Mouse (Mus musculus) heart, postnatal 4 days (tissue): ENCODE measurements around the gene Gnb4. TPM values are rescaled to one million over a fixed set of nuclear protein-coding genes. Genes with fewer than 3 reads are reported as not detected.

Experiments
- DNase-seq: peaks from one replicate; pipeline ENCODE4 v3.0.0; 2021
- total RNA-seq, 2 experiments: library from RNA; stranded (reverse); gene quantifications; 2 replicates each; pipeline ENCODE4 v1.2.3; 2021

Gnb4 gene
- total RNA-seq, 2 experiments from 2014 or later, result 34.7 to 37.2 TPM

DNA sequence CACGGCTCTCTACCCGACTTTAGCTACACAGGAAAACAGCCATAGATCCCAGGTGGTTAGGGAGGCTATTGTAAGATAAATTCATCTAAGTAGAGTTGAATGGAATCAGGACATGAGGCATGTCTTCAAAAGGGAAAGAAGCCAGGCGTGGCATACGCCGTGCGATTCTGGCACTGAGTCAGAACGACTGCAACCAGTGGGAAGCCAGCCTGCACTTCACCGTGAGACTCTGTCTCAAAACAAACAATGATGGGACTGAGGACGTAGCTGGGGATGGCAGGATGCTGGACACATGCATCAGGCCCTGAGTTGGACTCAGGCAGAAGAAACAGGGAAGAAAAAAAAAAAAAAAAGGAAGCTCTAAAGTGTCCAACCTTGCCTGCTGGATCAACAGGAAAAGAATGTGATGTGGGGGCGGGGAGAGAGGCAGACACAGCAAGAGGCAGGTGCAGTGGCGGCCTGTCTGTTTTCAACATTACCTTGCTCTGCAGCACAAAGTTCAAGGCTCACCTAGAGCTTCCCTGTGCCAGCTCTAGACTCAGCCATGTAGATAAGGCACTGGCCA, 4.7 kb downstream of the Gnb4 start:
- no peak for DNase-seq

DNA sequence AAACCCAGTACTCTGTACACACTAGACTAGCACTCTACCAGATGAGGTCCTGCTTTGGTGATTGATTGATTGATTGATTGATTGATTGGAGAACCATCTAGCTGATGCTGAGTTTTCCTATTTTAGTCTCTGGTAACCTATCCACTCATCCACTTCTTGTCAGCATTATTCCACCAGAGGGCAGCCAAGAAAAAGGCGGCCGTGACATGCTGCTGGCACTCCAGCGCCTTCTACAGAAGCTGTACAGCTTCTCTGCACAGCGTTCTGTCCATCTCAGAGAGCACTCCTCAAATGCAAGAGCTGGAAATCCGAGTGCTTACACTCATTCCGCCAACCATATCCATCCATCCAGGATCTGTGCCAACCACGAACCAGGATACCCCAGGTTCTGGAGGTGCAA, 5.8 kb downstream of the Gnb4 start:
- peak; percentile 78 for DNase-seq

DNA sequence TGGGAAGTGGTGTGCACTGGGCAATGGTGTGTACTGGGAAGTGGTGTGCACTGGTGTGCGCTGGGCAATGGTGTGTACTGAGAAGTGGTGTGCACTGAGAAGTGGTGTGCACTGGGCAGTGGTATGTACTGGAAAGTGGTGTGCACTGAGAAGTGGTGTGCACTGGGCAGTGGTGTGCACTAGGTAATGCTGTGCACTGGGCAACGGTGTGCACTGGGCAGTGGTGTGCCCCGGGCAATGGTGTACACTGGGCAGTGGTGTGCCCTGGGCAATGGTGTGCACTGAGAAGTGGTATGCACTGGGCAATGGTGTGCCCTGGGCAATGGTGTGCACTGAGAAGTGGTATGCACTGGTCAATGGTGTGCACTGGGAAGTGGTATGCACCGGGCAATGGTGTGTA, 7.2 kb downstream of the Gnb4 start:
- no peak for DNase-seq

DNA sequence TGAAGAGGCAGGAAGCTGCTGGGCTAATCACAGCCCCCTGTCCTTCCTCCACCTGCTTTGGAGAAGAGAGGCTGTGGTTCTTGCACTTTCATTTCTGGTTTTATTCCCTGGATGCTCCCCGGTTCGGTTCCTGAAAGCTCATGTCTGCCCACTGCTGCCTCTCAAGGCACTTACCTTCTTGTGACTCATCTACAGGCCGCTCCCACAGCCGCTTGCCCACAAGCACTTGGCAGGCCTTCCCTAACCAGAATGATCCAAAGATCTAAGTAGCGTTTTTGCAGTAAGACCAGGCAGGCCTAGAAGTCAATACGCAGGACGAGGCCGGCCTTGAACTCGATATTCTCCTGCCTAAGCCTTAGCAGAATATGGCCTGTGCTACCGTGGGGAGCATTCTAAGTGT, 15.3 kb downstream of the Gnb4 start:
- DNase-seq, result no peak

DNA sequence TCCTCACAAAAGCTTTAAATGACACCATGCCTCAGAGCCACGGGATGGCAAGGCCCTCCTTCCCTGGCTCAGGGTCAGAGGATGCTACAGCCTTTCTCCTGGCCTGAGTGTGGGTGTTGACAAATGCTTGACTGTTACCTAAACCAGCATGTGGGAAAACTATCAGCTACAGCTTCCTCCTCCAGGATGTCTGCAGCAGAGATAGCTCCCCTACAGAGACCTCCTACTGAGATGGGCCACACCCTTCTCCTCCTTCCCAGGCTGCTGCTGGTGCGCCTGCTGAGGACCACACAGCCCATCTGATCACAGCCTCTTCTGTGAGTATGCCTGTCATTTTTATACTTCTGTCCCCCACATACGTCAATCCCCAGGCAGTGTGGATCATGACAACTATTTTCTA, 17.1 kb downstream of the Gnb4 start:
- DNase-seq, result no peak

DNA sequence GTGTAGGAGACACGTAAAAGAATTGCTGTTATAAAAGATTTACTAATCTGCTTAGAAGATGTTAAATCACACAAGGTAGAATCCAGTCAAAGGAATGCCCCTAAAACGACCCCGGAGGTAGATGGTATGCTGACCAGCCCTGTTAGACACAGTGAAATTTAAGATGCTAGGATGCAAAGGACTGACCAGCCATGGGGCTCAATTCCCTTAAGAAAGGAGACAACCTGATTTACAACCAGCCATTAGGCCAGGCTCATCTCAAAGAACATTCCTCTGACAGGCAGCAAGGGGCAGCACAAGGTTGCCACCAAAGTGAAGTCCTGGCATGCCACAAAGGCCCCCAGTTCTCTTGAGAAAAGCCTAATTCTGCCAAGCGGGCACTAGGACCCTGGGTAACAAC, 21.3 kb downstream of the Gnb4 start:
- DNase-seq, result no peak

DNA sequence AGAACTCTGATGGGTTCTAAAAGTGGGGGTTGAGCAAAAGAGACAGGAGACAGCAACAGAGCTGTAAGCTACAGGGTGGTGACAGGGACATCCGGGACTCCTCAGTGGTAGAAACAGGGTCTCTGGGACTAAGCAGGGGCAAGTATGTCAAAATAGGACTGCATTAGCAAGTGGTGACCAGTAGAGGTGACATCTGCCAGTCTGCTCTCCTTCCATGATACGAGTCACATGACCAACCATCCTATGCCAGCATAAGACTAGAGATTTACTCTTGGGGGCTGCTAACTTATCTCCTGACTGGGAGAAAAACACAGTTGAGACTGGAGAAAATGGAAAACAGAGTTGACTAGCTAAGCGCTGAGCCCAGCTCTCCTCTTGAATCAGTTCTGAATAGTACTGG, 30.1 kb downstream of the Gnb4 start:
- DNase-seq, result no peak

DNA sequence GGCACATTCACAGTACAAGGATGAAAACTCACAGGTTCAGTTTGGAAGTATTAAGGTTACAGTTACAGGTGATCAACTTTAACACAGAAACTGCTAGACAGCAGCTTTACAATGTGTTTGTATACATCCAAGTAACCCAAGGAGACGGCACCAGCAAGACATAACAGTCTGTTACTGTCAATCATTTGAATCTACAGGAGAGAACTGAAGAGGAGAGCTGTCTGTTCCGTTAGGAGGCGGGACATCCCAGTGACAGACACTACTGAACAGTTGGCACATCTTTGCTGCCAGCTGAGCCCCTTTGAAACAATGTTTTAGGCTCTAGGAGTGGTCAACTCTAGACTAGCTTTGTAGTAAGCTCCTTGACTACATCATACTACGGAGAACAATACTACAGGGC, 32.9 kb downstream of the Gnb4 start:
- DNase-seq, result no peak

DNA sequence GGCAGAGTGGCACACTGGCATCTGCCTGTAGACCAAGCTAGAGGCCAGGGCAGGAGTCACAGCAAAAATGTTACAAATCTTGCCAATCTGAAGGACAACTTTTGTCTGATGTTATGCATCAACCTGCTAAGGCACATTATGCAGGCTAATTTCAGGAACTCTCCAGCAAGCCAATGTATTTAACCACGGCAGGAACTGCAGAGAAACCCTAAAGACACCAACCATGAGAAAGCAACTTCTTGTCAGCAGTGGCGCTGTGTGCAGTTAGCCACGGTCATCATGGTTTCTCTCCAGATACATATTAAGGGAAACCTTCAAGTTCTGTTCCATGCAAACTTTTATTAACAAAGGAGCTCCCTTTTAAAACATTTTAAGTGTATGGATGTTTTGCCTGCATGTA, 34.5 kb downstream of the Gnb4 start:
- no peak for DNase-seq

DNA sequence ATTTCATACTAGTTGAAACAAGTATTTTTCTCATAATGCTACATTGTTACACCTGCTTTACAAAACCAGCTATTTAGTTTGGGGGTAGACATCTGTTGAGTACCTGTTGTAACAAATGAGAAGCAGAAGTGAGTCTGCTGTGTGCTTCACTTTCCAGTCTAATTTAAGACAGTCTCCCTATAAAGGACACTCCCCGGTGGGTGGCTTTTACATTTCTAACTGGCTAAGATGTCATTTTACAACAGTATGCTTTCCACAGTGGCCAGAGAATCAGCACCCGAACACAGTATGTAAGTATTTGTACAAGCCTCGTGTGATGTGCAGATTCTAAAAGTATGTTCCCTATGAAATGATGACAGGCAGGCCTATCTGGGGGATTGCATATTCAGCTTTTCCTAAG, 35.6 kb downstream of the Gnb4 start:
- no peak for DNase-seq

DNA sequence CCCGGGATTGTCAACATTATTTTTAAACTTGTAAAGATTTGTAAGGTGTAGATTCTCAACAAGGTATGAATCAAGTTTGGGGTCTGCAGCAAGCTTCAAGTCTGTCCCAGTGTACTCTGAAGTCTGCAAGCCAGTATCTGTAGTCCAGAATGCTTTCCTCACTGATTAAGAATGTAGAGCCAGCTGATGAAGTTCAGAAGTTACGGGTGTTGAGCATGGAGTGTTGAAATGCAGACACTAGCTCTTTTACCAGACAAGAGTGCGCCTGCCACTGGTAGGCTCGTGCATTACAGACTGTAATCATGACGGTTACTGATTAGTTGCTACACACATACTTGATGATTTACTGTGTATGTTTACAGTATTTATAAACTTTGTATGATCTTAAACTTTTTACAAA, 37.6 kb downstream of the Gnb4 start:
- DNase-seq, result peak; percentile 15

DNA sequence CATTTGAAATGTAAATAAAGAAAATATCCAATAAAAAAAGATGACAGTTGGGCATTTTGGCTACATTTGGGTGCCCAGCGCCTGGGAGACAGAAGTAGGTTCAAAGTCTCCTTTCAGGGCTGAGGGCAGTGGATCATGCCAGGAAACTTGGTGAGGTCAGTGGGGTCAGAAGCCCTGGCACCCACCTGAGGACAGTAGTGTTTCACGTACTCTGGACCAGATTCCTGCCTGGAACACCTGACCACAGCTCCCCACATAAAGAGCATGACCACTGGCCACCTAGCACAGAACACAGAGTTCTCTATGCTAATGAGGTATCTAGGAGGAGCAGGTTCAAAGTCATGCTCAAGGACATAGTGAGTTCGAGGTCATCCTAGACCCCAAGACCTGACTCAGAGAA, 41.2 kb downstream of the Gnb4 start:
- DNase-seq, result no peak

DNA sequence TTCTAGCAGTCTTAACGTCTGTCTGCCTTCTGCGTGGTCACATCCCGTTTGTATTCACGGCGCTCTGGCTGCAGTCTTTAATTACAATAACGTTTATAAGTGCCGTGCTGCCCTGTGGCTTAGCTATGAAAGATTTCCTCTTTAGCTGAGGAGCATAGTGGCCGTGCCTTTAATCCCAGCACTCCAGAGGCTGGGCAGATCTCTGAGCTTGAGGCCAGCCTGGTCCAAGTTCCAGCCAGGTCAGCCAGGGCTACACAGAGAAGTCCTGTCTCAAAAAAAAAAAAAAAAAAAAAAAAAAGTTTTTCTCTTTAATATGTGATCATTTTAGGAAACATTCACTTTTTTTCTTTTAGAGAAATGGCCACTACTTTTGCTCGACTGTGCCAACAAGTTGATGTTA, 42.5 kb downstream of the Gnb4 start:
- no peak for DNase-seq

DNA sequence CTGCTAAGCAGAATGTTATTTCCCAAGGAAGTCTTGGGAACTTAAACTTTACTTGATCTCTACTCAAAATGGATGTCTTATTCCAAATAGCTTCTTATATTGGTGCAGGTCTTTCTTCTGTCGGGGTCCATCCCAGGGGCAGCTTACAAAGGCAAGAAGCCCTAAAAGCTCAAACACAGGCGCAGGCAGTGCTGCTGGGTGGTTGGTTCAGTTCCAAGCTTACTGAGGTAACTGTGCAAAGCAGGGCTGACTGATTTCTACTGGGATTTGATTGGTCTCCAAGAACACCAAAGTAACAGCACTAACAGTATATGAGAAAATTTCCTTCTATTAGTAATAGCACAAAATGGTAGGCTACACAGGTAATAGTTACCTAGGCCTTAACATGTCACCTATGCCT, 43.3 kb downstream of the Gnb4 start:
- DNase-seq, result no peak

DNA sequence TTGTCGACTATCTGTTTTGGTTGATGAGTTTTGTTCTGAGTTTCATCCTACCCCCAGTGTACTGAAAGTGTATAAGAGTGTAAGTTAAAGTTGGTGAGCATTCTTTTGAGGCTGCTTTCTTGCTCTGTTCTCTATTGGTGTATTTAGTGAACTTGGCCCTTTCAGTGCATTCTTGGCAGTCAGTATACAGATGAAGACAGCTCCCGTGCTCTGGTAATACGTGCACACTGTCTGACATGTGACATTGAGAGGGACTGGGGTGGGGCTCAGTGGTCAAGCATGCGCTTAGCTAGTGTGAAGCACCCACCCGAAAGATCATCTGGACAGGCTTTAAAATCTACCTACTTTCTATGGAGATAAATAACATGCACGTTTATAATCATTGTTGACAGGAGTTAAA, 53.0 kb downstream of the Gnb4 start:
- DNase-seq, result no peak

DNA sequence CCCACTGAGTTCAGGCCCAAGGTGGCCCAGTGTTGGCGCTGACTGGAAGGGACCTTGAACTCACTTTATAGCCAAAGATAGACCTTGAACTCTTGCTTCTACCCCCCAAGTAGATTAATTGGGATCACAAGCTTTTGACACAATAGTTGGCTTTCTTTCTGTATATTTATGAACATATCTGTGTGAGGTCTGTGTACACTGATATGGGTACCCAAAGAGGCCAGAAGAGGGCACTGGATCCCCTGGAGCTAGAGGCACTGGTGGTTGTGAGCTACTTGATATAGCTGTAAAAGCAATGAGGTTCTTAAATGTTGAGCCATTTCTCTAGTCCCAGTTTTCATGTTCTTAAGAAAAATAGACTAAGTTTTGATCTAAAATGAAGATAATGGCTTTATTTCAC, 63.3 kb downstream of the Gnb4 start:
- DNase-seq, result no peak

DNA sequence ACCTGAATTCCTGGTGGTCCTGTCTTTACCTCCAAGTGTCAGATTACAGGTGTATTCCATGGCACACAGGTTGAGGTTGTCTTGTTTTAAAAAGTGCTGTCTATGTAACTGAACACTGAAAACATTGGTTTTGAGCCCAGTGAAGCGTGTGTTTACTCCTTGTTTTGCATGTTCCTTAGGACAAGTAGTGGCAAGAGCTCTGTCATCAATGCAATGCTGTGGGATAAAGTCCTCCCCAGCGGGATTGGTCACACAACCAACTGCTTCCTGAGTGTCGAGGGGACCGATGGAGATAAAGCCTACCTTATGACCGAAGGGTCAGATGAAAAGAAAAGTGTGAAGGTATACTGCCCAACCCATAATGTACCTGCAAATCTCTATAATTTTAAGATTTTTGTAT, 78.3 kb downstream of the Gnb4 start:
- no peak for DNase-seq

DNA sequence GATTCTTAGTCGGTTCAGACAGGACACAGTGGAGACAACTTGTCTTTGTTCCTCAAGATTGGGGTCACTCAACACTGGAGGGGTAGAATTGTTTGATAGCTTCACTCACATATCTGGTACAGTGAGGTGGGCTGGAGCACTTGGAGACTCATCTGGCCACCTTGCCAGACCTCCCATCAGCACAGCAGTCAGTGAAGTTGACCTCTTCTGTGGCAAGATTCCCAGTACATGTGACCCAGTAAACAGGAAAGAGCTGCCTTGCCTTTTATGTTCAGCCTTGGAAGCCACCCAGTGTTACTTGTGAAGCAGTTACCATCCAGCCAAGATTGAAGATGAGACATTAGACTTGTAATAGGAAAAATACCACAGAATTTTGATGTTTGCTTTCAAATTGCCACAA, 78.8 kb downstream of the Gnb4 start:
- peak; percentile 50 for DNase-seq

DNA sequence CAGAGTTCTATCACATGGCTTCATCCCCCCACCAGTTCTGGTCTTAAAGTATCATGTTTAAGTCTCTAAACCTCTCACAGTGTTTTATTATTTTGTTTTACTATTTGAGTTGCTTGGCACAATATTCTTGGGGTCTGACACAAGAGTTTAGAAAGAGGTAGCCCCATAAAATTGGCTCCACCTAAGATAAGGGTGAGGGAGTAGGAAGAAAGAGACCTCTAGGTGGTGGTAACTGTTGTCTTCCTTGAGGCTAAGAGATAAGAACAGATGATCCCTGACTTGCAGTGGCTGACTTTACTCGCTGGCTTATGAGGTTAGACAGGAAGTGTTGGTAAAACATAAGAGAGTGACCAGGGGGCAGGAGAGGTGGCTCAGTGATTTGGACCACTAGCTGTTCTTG, 80.7 kb downstream of the Gnb4 start:
- no peak for DNase-seq

Other genes with a start within 250 kb of the Gnb4 start
- gene Pik3ca, start 218.9 kb downstream of the Gnb4 start, total RNA-seq, result 10 to 100 TPM; 42.0 to 44.3 TPM
- under 1 TPM; 0.21 to 0.74 TPM for gene Kcnmb3, start 124.4 kb downstream of the Gnb4 start, total RNA-seq
- gene Zfp639, start 106.3 kb downstream of the Gnb4 start, total RNA-seq, result 10 to 100 TPM; 27.7 to 33.3 TPM
- gene Mfn1, start 87.1 kb downstream of the Gnb4 start, total RNA-seq, result 100 to 1,000 TPM; 296 to 314 TPM
- gene Actl6a, start 89.7 kb upstream of the Gnb4 start, total RNA-seq, result 10 to 100 TPM; 46.6 to 54.2 TPM
- 100 to 1,000 TPM; 562 to 570 TPM for gene Ndufb5, start 120.4 kb upstream of the Gnb4 start, total RNA-seq
- 10 to 100 TPM; 36.9 to 45.3 TPM for gene Mrpl47, start 121.0 kb upstream of the Gnb4 start, total RNA-seq
- 100 to 1,000 TPM; 137 to 146 TPM for gene Usp13, start 201.0 kb upstream of the Gnb4 start, total RNA-seq